Mouse (Mus musculus): Measurements from ENCODE around the gene Rsph6a.

GRCm38 (mm10) chr7:19093174-19093521, 38.7 kb downstream of the Rsph6a start:
- TF ChIP-seq CTCF (IDR thresholded peaks at IDR 0.05; ENCODE audit: low read depth, low read length), result peak; percentile 41; the same call in 1 of the 2 replicates
- TF ChIP-seq POLR2A (IDR thresholded peaks at IDR 0.05; ENCODE audit: borderline replicate concordance, low read depth, low read length), result no peak
